Mouse (Mus musculus): ENCODE results near the gene Mcf2l. TPM values are rescaled to one million over a fixed set of nuclear protein-coding genes. Genes with fewer than 3 reads are reported as not detected.

Mcf2l gene
- polyA plus RNA-seq, 1 experiment from 2014 or later = 80.3 TPM

DNA sequence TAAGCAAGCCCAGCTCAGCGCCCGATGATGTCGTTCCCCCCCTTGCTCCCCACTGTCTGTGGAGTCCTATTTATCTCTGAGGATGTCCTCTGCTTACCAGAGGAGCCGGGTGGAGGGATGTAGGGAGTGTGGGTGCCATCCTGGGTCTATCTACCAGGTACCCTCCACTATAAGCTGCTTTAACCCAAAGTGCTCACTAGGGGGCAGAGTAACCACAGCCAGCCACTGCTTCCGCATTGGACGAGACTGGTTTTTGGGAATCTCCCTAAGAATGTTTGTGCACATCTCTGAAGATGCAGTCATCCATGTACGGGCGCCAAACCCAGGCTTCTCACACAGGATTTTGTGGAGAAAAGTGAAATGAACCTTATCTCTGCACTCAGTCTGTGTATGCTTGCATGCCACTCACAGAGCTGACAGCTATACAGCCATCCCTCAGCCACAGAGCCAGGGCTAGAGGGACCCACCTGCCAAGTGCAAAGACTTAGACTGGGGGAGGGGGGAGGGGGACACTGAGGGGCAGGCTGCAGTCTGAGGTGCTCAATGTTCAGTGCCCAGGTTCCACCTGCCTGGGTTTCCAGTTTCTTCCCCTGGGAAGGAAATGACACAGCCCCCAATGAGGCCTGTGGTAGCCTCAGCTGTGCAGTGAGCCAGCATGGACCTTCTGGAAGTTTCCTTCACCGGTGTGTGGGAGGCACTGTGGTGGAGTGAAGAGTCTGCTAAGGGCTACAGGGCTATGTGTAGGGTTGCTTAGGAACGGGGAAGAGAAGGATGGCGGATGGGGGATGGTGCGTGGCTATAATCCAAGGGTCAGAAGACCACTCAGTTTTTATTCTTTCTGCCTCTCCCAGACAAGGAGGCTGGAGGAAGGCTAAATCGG is 23.1 kb downstream of the Mcf2l start:
- Histone ChIP-seq H3K27ac (no peak overlapping the region), H3K27me3 (no peaks in the 10 kb centered on the region), H3K9me3 (replicated peaks) (no peaks in the 10 kb centered on the region), H3K4me1 (peaks cover 5% of the 10 kb centered on the region; the same call in 1 of the 2 replicates), H3K4me3 (no peak overlapping the region), H3K36me3 (ENCODE audit: poor library complexity, severe bottlenecking) (peaks cover 35% of the 10 kb centered on the region), H3K4me2 (no peak overlapping the region), H3K9ac (no peak overlapping the region)
- 53% methylated on average over 13 of the region's 13 CpGs for WGBS
- ATAC-seq = peak; percentile 72

DNA sequence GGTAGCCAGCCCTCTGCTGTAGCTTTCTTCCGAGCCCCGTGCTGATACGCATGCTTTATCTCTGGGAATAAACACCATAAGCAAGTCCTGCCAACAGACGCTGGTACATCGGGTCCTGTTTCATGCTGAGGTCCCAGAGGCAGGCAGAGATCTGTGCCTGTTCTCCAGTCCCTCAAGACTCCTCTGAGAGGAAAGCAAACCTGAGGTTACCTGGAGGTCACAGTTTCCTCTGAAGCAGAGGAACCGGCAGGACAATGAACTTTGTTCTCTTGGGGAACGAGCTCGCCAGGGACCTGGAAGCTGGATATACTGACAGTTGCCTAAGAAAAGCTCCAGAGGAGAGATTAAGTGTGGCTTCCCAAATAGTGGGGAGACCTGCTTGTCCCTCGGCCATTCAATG is 24.2 kb downstream of the Mcf2l start:
- H3K4me1 ChIP-seq = peaks cover 5% of the 10 kb centered on the region; the same call in 1 of the 2 replicates
- H3K9ac ChIP-seq = no peak overlapping the region
- no peaks in the 10 kb centered on the region for H3K9me3 ChIP-seq (replicated peaks)
- no peak for ATAC-seq
- H3K27ac ChIP-seq = no peak overlapping the region
- H3K27me3 ChIP-seq = no peaks in the 10 kb centered on the region
- 75% methylated on average over 9 of the region's 9 CpGs for WGBS
- peaks cover 24% of the 10 kb centered on the region for H3K36me3 ChIP-seq (ENCODE audit: poor library complexity, severe bottlenecking)
- no peak overlapping the region for H3K4me3 ChIP-seq
- no peak overlapping the region for H3K4me2 ChIP-seq

DNA sequence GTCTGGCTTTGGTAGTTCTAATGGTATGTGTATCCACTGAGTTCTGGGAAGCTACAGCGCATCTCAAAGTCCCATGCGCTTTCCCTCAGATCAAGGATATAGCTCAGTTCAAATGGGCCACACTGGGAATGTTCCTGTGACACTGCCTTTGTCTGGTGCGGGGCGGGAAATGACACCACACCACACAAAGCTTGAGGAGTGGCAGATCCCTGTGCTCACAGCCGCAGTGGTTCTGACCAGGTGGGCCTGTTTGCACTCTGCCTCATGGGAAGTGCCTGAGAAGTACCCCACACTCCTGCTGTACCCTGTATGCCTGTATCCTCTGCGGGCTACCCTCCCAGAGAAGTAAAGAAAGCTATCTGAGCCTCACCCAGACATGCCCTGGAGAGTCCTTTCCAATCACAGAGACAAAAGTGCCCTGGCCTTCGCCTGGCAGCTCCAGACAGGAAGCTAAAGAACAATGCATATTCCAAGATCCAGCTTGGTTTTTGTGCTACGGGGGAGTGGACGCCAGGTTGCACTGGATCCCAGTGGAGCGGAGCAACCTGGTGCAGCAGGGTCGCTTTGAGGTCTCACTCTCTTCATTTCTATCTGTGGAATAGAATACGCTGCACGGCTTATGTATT is 30.3 kb downstream of the Mcf2l start:
- 90% methylated on average over 13 of the region's 13 CpGs for WGBS
- H3K27me3 ChIP-seq = no peaks in the 10 kb centered on the region
- no peaks in the 10 kb centered on the region for H3K9me3 ChIP-seq (replicated peaks)
- ATAC-seq = no peak
- H3K36me3 ChIP-seq (ENCODE audit: poor library complexity, severe bottlenecking) = no peaks in the 10 kb centered on the region
- H3K9ac ChIP-seq = no peak overlapping the region
- no peak overlapping the region for H3K4me3 ChIP-seq
- peaks cover 5% of the 10 kb centered on the region for H3K4me1 ChIP-seq
- H3K4me2 ChIP-seq = no peak overlapping the region
- no peak overlapping the region for H3K27ac ChIP-seq

DNA sequence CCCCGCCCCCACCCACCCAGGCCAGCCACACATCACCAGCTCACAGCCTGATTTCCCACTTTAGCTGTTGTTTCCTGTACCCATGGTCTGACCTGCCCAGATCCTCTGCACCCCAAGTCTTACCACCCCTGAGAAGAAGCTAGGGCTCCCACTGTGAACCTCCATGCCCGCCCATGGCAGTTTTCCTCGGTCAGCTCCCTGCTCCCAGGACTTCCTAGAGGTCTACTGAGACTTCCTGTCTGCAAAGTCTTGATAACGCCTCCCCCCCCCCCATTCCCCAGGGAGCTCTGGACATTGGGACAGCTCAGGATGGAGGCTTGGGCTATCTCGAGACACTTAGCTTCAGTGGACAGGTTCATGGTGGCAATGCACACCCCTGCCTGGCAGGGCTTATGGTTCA is 31.5 kb downstream of the Mcf2l start:
- 88% methylated on average over 5 of the region's 5 CpGs for WGBS
- H3K4me1 ChIP-seq = peaks cover 5% of the 10 kb centered on the region

DNA sequence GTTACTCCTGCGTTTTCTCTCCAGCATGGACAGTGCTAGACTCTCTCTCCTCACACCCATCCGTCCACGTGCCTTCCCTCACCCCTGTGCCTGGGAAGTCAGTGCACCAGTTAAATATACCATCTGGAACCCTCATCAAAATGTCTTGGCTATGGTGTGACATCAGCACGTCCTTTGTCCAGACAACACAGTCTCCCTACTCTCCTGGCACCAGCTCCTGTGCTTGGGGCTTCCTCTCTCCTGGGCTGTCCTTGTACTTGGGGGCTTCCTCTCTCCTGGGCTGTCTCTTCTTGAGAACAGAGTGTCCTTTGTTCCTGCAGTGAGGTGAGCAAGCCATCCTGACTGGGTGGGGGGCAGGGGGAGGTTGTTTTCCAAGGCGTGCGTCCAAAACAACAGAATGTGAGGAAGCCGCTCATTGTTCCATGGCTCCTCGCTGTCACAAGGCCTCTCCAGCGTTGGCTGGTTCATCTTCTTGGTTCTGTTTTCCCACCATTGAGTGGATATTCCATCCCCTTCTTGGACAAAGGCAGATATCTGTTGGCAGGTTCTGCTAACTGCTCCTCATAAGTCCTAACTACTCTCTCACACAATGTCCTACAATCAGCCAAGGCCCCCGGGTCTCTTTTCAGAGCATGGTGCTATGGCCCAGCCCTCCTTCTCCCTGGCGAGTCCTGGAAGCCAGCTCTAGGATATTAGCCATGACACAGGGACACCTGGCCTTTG is 32.2 kb downstream of the Mcf2l start:
- Histone ChIP-seq H3K4me3 (no peak overlapping the region), H3K36me3 (ENCODE audit: poor library complexity, severe bottlenecking) (no peaks in the 10 kb centered on the region), H3K4me1 (peaks cover 5% of the 10 kb centered on the region), H3K9ac (no peak overlapping the region), H3K4me2 (no peak overlapping the region), H3K27ac (no peak overlapping the region), H3K27me3 (no peaks in the 10 kb centered on the region), H3K9me3 (replicated peaks) (no peaks in the 10 kb centered on the region)
- ATAC-seq = no peak
- WGBS = 79% methylated on average over 11 of the region's 11 CpGs

More for the DNA sequence above, 31.5 kb downstream of the Mcf2l start:
- no peak overlapping the region; the same call in 1 of the 2 replicates for H3K27ac ChIP-seq
- H3K27me3 ChIP-seq = no peaks in the 10 kb centered on the region
- no peaks in the 10 kb centered on the region for H3K9me3 ChIP-seq (replicated peaks)
- H3K9ac ChIP-seq = no peak overlapping the region
- H3K36me3 ChIP-seq (ENCODE audit: poor library complexity, severe bottlenecking) = no peaks in the 10 kb centered on the region
- no peak overlapping the region for H3K4me3 ChIP-seq
- no peak overlapping the region for H3K4me2 ChIP-seq
- no peak for ATAC-seq

DNA sequence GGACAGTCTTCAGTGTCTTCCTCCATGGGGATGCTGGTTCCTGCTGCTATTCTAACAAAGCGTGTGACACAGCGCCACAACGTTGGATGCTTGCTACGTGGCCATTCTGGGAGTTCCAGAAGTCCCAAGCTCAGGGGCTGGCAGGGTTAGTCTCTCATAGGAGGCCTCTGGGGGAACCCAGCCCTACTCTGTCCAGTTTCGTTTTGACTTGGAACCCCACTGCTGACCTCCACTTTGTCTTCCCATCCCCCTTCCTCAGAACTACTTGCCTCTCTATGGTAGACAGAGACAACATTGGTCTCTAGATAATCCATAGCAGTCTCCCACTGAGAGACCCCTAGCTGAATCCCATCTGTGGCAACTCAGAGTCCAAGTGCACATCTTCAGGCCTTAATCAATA is 33.0 kb downstream of the Mcf2l start:
- Histone ChIP-seq H3K4me2 (no peak overlapping the region), H3K9ac (no peak overlapping the region), H3K27me3 (no peaks in the 10 kb centered on the region), H3K4me3 (no peak overlapping the region), H3K27ac (no peak overlapping the region), H3K36me3 (ENCODE audit: poor library complexity, severe bottlenecking) (no peaks in the 10 kb centered on the region), H3K9me3 (replicated peaks) (no peaks in the 10 kb centered on the region), H3K4me1 (peaks cover 5% of the 10 kb centered on the region)
- no peak for ATAC-seq
- WGBS = 79% methylated on average over 5 of the region's 5 CpGs

DNA sequence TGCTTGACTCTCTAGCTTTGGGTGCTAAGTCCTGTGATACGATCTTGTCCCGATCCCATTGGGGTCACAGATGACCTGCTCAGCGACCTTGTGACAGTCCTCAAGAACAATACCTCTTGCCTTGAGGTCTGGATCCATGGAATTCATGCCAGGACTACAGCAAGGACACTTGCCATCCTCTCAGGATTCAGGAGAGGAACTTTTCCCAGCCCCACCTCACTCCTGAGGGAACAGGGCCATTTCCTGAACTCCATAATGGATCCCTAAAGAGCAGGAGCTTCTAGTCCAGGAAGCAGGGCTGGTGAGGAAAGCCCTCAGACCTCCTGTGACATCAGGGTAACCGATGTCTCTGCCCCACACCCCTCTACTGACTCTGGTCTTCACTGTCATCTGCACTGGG is 34.1 kb downstream of the Mcf2l start:
- H3K27me3 ChIP-seq = no peaks in the 10 kb centered on the region
- H3K36me3 ChIP-seq (ENCODE audit: poor library complexity, severe bottlenecking) = no peaks in the 10 kb centered on the region
- 84% methylated on average over 4 of the region's 4 CpGs for WGBS
- no peak overlapping the region for H3K4me3 ChIP-seq
- H3K27ac ChIP-seq = no peak overlapping the region
- no peak overlapping the region for H3K9ac ChIP-seq
- ATAC-seq = no peak
- H3K9me3 ChIP-seq (replicated peaks) = no peaks in the 10 kb centered on the region
- H3K4me1 ChIP-seq = peaks cover 12% of the 10 kb centered on the region
- no peak overlapping the region for H3K4me2 ChIP-seq

DNA sequence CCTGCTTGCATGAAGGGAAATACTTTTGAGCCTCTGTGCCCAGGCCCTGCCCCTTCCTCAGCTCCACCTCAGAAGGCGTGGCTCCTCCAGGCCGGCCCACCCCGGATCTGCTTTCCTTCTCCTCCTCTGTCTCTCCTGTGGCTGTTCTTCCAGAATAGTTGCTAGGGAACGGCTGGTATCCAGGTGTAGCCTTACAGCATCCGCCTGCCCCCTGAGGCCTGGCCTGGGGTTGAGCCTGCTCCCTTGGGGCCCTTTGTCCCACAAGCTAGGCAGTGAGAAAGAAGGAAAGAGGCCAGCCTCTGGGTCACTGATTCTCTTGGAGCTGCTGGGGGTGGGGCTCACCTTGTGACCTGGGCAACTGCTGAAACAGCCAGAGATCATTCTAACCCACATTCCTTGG is 38.4 kb downstream of the Mcf2l start:
- Histone ChIP-seq H3K4me2 (no peak overlapping the region), H3K4me1 (peaks cover 33% of the 10 kb centered on the region), H3K4me3 (no peak overlapping the region), H3K36me3 (ENCODE audit: poor library complexity, severe bottlenecking) (peaks cover 8% of the 10 kb centered on the region), H3K9ac (no peak overlapping the region), H3K27ac (no peak overlapping the region), H3K27me3 (no peaks in the 10 kb centered on the region), H3K9me3 (replicated peaks) (no peaks in the 10 kb centered on the region)
- ATAC-seq = no peak
- WGBS = 10% methylated on average over 5 of the region's 5 CpGs

DNA sequence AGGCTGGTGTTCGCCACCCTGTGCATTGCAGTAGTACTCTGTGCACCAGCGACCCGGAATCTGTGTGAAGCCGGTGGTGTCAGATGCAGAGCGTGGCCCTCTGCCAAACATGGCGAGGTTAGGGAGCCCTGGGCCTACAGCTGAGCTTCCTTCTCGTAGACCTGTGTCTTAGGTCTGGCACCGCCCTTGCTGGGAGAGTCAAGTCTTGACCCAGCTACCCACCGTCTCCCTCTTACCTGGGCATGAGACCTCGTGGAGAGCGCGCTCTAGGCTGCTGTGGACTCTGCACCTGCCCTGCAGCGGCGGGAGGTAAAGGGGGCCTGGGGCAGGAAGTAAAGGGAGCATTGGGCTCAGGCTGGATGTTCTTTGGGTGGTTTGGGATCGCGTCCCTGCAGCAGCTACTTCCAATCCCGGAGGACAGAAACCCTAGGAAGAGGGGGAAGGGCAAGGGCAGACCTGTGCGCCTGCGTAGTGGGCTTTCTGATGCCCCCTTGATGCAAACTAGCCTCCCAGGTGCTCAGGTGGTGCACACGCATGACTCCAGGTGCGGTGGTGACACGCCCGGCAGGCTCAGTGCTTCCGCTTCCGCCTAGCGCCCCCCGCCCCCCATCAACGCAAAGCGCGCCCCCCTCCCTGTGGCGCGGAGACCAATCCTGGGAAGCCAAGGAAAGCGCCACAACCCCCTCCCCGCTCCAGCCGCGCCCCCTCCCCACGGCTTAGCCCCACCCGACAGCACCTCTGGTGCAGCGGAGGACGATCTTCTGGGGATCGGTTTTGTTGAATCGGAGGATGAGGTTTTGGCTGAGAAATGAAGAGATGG is 41.8 kb downstream of the Mcf2l start:
- peak overlapping the region; percentile 88 for H3K4me2 ChIP-seq
- WGBS = 19% methylated on average over 42 of the region's 42 CpGs
- H3K4me1 ChIP-seq = peaks cover 38% of the 10 kb centered on the region
- peak overlapping the region; percentile 69 for H3K9ac ChIP-seq
- peak overlapping the region; percentile 66 for H3K27ac ChIP-seq
- H3K4me3 ChIP-seq = peak overlapping the region; percentile 55
- no peaks in the 10 kb centered on the region for H3K27me3 ChIP-seq
- peak; percentile 82 for ATAC-seq
- no peaks in the 10 kb centered on the region for H3K9me3 ChIP-seq (replicated peaks)
- H3K36me3 ChIP-seq (ENCODE audit: poor library complexity, severe bottlenecking) = peaks cover 8% of the 10 kb centered on the region

DNA sequence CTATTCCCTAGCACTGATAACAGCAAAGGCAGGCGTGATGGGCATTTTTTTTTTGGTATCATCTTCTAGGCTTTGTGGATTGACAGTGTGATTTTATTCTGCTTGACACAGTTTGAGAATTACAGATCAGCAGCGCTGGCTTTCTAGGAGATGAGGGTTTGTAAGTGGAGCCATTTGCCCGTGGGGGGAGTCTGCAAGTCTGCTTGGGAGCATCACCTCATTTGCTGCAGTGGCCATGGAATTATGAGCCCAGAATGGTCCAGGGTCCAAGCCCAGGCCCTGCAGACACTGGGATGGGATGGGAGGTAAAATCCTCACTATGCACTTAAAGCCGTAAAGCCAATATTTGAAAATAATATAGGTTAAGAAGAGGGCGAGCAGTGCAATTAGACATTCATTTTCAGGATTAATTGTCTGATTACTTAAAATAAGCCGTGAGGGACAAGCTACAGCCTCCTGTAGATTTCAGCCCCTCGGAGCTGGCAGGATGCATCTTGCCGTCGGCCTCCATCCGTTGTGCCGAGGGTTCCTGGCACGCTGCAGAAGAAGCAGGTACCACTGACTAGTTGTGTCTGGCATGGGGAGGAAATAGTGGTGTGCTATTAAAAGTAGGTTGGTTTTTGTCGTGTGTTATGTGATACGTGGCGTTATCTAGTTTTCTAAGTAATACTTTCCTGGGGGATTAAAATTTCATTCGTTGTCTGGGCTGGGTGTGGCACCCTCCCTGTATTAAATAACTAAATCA is 42.7 kb downstream of the Mcf2l start:
- H3K27ac ChIP-seq = peak overlapping the region; percentile 66
- H3K9ac ChIP-seq = peak overlapping the region; percentile 69
- H3K4me3 ChIP-seq = peak overlapping the region; percentile 55
- ATAC-seq = no peak
- H3K9me3 ChIP-seq (replicated peaks) = no peaks in the 10 kb centered on the region
- H3K4me2 ChIP-seq = peak overlapping the region; percentile 88
- no peaks in the 10 kb centered on the region for H3K27me3 ChIP-seq
- H3K4me1 ChIP-seq = peaks cover 38% of the 10 kb centered on the region
- peaks cover 8% of the 10 kb centered on the region for H3K36me3 ChIP-seq (ENCODE audit: poor library complexity, severe bottlenecking)
- WGBS = 68% methylated on average over 16 of the region's 16 CpGs

DNA sequence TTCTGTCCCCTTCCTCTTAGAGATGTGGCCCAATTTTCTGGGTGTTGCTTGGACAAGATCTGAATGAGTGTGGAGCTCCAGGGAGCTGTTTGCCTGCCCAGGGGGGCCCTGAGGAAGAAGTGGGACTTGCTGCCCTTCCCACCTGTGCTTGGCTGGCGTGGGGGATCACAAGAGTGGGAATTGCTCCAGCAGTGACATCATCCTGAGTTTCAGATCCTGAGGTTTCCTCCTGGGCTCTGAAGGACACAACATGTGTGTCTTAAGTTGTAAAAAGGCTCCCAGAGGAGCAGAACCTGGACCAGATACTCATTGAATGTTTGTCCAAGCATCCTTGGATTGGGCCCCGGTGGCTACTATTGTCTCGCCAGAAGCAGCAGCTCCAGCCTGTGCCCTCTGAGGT is 43.4 kb downstream of the Mcf2l start:
- H3K27me3 ChIP-seq = no peaks in the 10 kb centered on the region
- H3K4me1 ChIP-seq = peaks cover 34% of the 10 kb centered on the region
- no peak for ATAC-seq
- H3K9me3 ChIP-seq (replicated peaks) = no peaks in the 10 kb centered on the region
- WGBS = 81% methylated on average over 3 of the region's 3 CpGs
- peaks cover 8% of the 10 kb centered on the region for H3K36me3 ChIP-seq (ENCODE audit: poor library complexity, severe bottlenecking)
- peak overlapping the region; percentile 88 for H3K4me2 ChIP-seq
- peak overlapping the region; percentile 55 for H3K4me3 ChIP-seq
- peak overlapping the region; percentile 69 for H3K9ac ChIP-seq
- H3K27ac ChIP-seq = no peak overlapping the region
